In the genomic region with DNA sequence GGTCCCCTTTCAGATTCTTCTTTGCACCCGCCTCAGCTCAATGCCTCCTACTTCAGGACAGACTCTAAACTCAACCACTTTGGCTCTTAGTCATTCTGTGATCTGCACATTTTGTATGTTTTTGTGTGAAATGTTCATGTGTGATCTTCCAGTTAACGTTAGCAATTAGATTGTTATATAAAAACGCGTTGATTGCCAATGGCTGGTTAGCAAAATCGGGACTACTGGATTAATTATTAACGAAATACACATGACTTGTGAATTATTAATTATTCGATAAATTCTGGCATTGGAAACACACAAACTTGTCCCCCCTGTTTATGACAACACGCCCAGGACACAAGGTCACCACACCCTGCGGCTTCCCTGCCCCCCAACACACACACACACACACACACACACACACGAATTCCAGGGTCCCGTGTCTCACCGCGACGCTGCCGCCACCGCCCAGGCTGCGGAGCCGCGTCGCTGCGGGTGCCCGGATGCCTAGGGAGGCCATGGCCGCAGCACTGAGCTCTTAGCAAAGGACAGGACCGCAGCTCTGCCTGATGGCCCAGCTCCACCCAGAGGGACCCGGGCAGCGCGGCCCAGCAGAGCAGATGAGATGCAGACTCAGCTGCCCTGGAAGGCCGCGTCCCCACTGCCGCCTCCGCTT, we compare ENCODE assay signal across 8 mouse cellular contexts. TPM values are rescaled to one million over a fixed set of nuclear protein-coding genes. Genes with fewer than 3 reads are reported as not detected.
DNase-seq lines count a peak whose midpoint lies in the region; ATAC-seq lines count a peak whose summit lies in the region.

No protein-coding gene starts in this region.

- 2% methylated on average over 31 of the region's 31 CpGs for WGBS in midbrain, embryonic 15.5 days

- peak overlapping the region; percentile 93 for H3K27ac ChIP-seq in midbrain, embryonic 15.5 days

- peak; percentile 48 for DNase-seq in embryo, embryonic 10 days (ENCODE audit: low spot score)
- no peak for DNase-seq in embryo, embryonic 9.5 days (ENCODE audit: extremely low spot score)
- DNase-seq in thymus, postnatal 4 days, result peak; percentile 63
- DNase-seq in thymus, postnatal 25 days, result no peak
- DNase-seq in kidney, postnatal 36 days, result peak; percentile 66 to 69
- DNase-seq in layer of hippocampus, adult 9-11 months, result no peak

- ATAC-seq in granulocyte monocyte progenitor cell, adult 5-6 weeks (replicated peaks; ENCODE audit: poor library complexity, severe bottlenecking), result peak; percentile 79
- peak; percentile 90 for ATAC-seq in midbrain, embryonic 15.5 days (replicated peaks)

- H3K4me3 ChIP-seq in midbrain, embryonic 15.5 days, result peak overlapping the region; percentile 98

- peaks cover 28% of the 10 kb centered on the region for H3K4me1 ChIP-seq in midbrain, embryonic 15.5 days

- peaks cover 10% of the 10 kb centered on the region; the same call in 1 of the 2 replicates for H3K36me3 ChIP-seq in midbrain, embryonic 15.5 days (replicated peaks)

- no peaks in the 10 kb centered on the region for H3K9me3 ChIP-seq in midbrain, embryonic 15.5 days

- peak overlapping the region; percentile 94 for H3K9ac ChIP-seq in midbrain, embryonic 15.5 days

- H3K27me3 ChIP-seq in midbrain, embryonic 15.5 days (replicated peaks), result no peaks in the 10 kb centered on the region

- H3K4me2 ChIP-seq in midbrain, embryonic 15.5 days, result peak overlapping the region; percentile 66

RNA-seq across cellular contexts. Expression of a gene that starts 0.5 kb away (rescaled TPM):
- total RNA-seq in granulocyte monocyte progenitor cell, adult 5-6 weeks (2014; fragmentation: Nextera tagmentation), result 31.1 and 57.1 TPM in 2 replicates
- total RNA-seq in granulocyte monocyte progenitor cell, adult 5-6 weeks (2017), result 17.7 and 26.1 TPM in 2 replicates
- 48.1 and 48.6 TPM in 2 replicates for polyA plus RNA-seq in midbrain, embryonic 15.5 days (2015; fragmentation: Nextera tagmentation; extraction: Ambion mirVana)

RNA-seq across cellular contexts. Expression of a gene that starts 22.2 kb away (rescaled TPM):
- not detected in 2 replicates for total RNA-seq in granulocyte monocyte progenitor cell, adult 5-6 weeks (2014; fragmentation: Nextera tagmentation)
- not detected in 2 replicates for total RNA-seq in granulocyte monocyte progenitor cell, adult 5-6 weeks (2017)
- 69.5 and 73.5 TPM in 2 replicates for polyA plus RNA-seq in midbrain, embryonic 15.5 days (2015; fragmentation: Nextera tagmentation; extraction: Ambion mirVana)

RNA-seq across cellular contexts. Expression of a gene that starts 42.5 kb away (rescaled TPM):
- total RNA-seq in granulocyte monocyte progenitor cell, adult 5-6 weeks (2014; fragmentation: Nextera tagmentation), result 10.1 and 18.5 TPM in 2 replicates
- 6.5 and 10.6 TPM in 2 replicates for total RNA-seq in granulocyte monocyte progenitor cell, adult 5-6 weeks (2017)
- 19.2 and 22.2 TPM in 2 replicates for polyA plus RNA-seq in midbrain, embryonic 15.5 days (2015; fragmentation: Nextera tagmentation; extraction: Ambion mirVana)

Comparison
In these comparisons a context has a peak if more than half of its experiments do, and no peak if none do; other contexts are left out.
1. DNase-seq: peak in embryo, embryonic 10 days (single experiment), thymus, postnatal 4 days (single experiment) and kidney, postnatal 36 days (2 of 2); none in embryo, embryonic 9.5 days (single experiment), thymus, postnatal 25 days (single experiment) and layer of hippocampus, adult 9-11 months (single experiment).